Mouse (Mus musculus): ENCODE results near the gene Krt36.

- no peak for TF ChIP-seq POLR2A (IDR thresholded peaks at IDR 0.05; ENCODE audit: low read depth, low read length)
- TF ChIP-seq CTCF (IDR thresholded peaks at IDR 0.05; ENCODE audit: borderline replicate concordance, insufficient read depth, low read length): no peak
These were observed 34.0 kb upstream of the Krt36 start for GRCm38 (mm10) chr11:100139391-100139790.
